Comparison of ENCODE assay signal across 24 mouse cellular contexts in genomic region chr7:96903088-96903985, GRCm38 (mm10). TPM values are rescaled to one million over a fixed set of nuclear protein-coding genes. Genes with fewer than 3 reads are reported as not detected.
DNase-seq lines count a peak whose midpoint lies in the region; ATAC-seq lines count a peak whose summit lies in the region.
"Had no signal": no experiment of that assay in that cellular context is flagged by ENCODE, and none has a peak within 500 bp of the region (broad histone marks: within the 10 kb centered on the region; RNA-seq: fewer than 3 reads in every experiment).

No protein-coding gene starts in this region.

- H3K4me3 ChIP-seq in midbrain, embryonic 12.5 days = no peak overlapping the region
- no peak overlapping the region for H3K4me3 ChIP-seq in midbrain, embryonic 16.5 days (ENCODE audit: low read depth, low read length)
- H3K4me3 ChIP-seq in forebrain, embryonic 16.5 days (replicated peaks; ENCODE audit: low read length) = no peak overlapping the region
- H3K4me3 ChIP-seq in embryonic facial prominence, embryonic 10.5 days = no peak overlapping the region
- H3K4me3 ChIP-seq: embryonic facial prominence, embryonic 12.5 days; heart, embryonic 10.5 days; limb, embryonic 10.5 days; liver, embryonic 15.5 days; lung, embryonic 15.5 days; neural tube, embryonic 15.5 days; stomach, embryonic 15.5 days had no signal

- 0 out of 2 replicates have a peak overlapping the region, but pooled peaks have one; percentile 7 for H3K27ac ChIP-seq in midbrain, embryonic 12.5 days (replicated peaks)
- H3K27ac ChIP-seq in midbrain, embryonic 16.5 days (ENCODE audit: low read length) = no peak overlapping the region
- peak overlapping the region; percentile 17 for H3K27ac ChIP-seq in forebrain, embryonic 16.5 days (ENCODE audit: low read length)
- H3K27ac ChIP-seq in embryonic facial prominence, embryonic 10.5 days (replicated peaks) = no peak overlapping the region
- H3K27ac ChIP-seq: embryonic facial prominence, embryonic 12.5 days; heart, embryonic 10.5 days; limb, embryonic 10.5 days; liver, embryonic 15.5 days; neural tube, embryonic 15.5 days; stomach, embryonic 15.5 days had no signal

- peak; percentile 56; the same call in 1 of the 2 replicates for ATAC-seq in frontal cortex, adult (ENCODE audit: low TSS enrichment)
- no peak for ATAC-seq in midbrain, embryonic 12.5 days (ENCODE audit: low FRiP score, low read depth)
- no peak for ATAC-seq in midbrain, embryonic 16.5 days
- no peak for ATAC-seq in forebrain, embryonic 16.5 days
- ATAC-seq: CD4-positive, CD25-positive, alpha-beta regulatory T cell, adult 4 months had no signal

- 0 out of 2 replicates have a peak, but pooled peaks cover 6% of the 10 kb centered on the region for H3K27me3 ChIP-seq in midbrain, embryonic 12.5 days
- no peaks in the 10 kb centered on the region for H3K27me3 ChIP-seq in midbrain, embryonic 16.5 days (ENCODE audit: control insufficient read depth, insufficient read depth, low read depth, low read length)
- H3K27me3 ChIP-seq in forebrain, embryonic 16.5 days (replicated peaks; ENCODE audit: control insufficient read depth, insufficient read depth, low read length) = no peaks in the 10 kb centered on the region
- H3K27me3 ChIP-seq in embryonic facial prominence, embryonic 10.5 days (replicated peaks; ENCODE audit: low read depth, poor library complexity, severe bottlenecking) = no peaks in the 10 kb centered on the region
- H3K27me3 ChIP-seq: embryonic facial prominence, embryonic 12.5 days; liver, embryonic 15.5 days; lung, embryonic 15.5 days; neural tube, embryonic 15.5 days; stomach, embryonic 15.5 days had no signal

- WGBS in midbrain, embryonic 12.5 days = 74% methylated on average over 17 of the region's 17 CpGs
- 57% methylated on average over 17 of the region's 17 CpGs for WGBS in midbrain, embryonic 16.5 days
- WGBS in forebrain, embryonic 16.5 days = 47% methylated on average over 17 of the region's 17 CpGs
- WGBS in embryonic facial prominence, embryonic 10.5 days = 92% methylated on average over 17 of the region's 17 CpGs

- no peak for DNase-seq in frontal cortex, postnatal 25 days (ENCODE audit: low spot score in 2 of 2)
- no peak for DNase-seq in embryonic facial prominence, embryonic 10.5 days (ENCODE audit: low spot score)
- no peak for DNase-seq in embryo, embryonic 9.5 days (ENCODE audit: extremely low spot score)
- no peak for DNase-seq in kidney, postnatal 4 days
- DNase-seq: adrenal gland, postnatal 25 days; cerebellum, adult 11-12 months; cerebellum, postnatal 10 days; kidney, adult 8-10 months; kidney, postnatal 14 days; liver; lung, postnatal 4 days; thymus, adult 2 months had no signal

- H3K4me2 ChIP-seq in midbrain, embryonic 12.5 days (replicated peaks) = no peak overlapping the region
- no peak overlapping the region for H3K4me2 ChIP-seq in midbrain, embryonic 16.5 days (ENCODE audit: low read length)
- H3K4me2 ChIP-seq in forebrain, embryonic 16.5 days (ENCODE audit: low read length) = no peak overlapping the region
- H3K4me2 ChIP-seq: embryonic facial prominence, embryonic 12.5 days; liver, embryonic 15.5 days; lung, embryonic 15.5 days; neural tube, embryonic 15.5 days; stomach, embryonic 15.5 days had no signal

- peaks cover 10% of the 10 kb centered on the region for H3K36me3 ChIP-seq in midbrain, embryonic 12.5 days
- H3K36me3 ChIP-seq in midbrain, embryonic 16.5 days (ENCODE audit: control insufficient read depth, insufficient read depth, low read length) = peaks cover 5% of the 10 kb centered on the region
- peaks cover 6% of the 10 kb centered on the region; the same call in 1 of the 2 replicates for H3K36me3 ChIP-seq in forebrain, embryonic 16.5 days (ENCODE audit: control insufficient read depth, insufficient read depth)
- peaks cover 89% of the 10 kb centered on the region for H3K36me3 ChIP-seq in embryonic facial prominence, embryonic 10.5 days (replicated peaks)
- H3K36me3 ChIP-seq: liver, embryonic 15.5 days; stomach, embryonic 15.5 days had no signal

- H3K4me1 ChIP-seq in midbrain, embryonic 12.5 days = peaks cover 54% of the 10 kb centered on the region
- peaks cover 16% of the 10 kb centered on the region for H3K4me1 ChIP-seq in midbrain, embryonic 16.5 days (ENCODE audit: control insufficient read depth, insufficient read depth, low read length)
- peaks cover 49% of the 10 kb centered on the region for H3K4me1 ChIP-seq in forebrain, embryonic 16.5 days (replicated peaks; ENCODE audit: control insufficient read depth, insufficient read depth, low read length)
- peaks cover 43% of the 10 kb centered on the region for H3K4me1 ChIP-seq in embryonic facial prominence, embryonic 10.5 days
- H3K4me1 ChIP-seq: liver, embryonic 15.5 days had no signal

- H3K9me3 ChIP-seq in midbrain, embryonic 12.5 days = no peaks in the 10 kb centered on the region
- no peaks in the 10 kb centered on the region for H3K9me3 ChIP-seq in midbrain, embryonic 16.5 days (replicated peaks; ENCODE audit: control insufficient read depth, low read length, poor library complexity, severe bottlenecking)
- H3K9me3 ChIP-seq in forebrain, embryonic 16.5 days (ENCODE audit: control insufficient read depth, low read length) = no peaks in the 10 kb centered on the region
- no peaks in the 10 kb centered on the region for H3K9me3 ChIP-seq in embryonic facial prominence, embryonic 10.5 days
- H3K9me3 ChIP-seq: embryonic facial prominence, embryonic 12.5 days; heart, embryonic 10.5 days; limb, embryonic 10.5 days; liver, embryonic 15.5 days; lung, embryonic 15.5 days; neural tube, embryonic 15.5 days; stomach, embryonic 15.5 days had no signal

- H3K9ac ChIP-seq in midbrain, embryonic 12.5 days (replicated peaks) = no peak overlapping the region
- no peak overlapping the region for H3K9ac ChIP-seq in midbrain, embryonic 16.5 days (ENCODE audit: low read depth, low read length)
- H3K9ac ChIP-seq in forebrain, embryonic 16.5 days (replicated peaks; ENCODE audit: low read depth, low read length) = no peak overlapping the region
- H3K9ac ChIP-seq: embryonic facial prominence, embryonic 12.5 days; liver, embryonic 15.5 days; lung, embryonic 15.5 days; neural tube, embryonic 15.5 days; stomach, embryonic 15.5 days had no signal

RNA-seq across cellular contexts. Expression of gene Nars2, which starts 48.0 kb away (rescaled TPM):
- 23.9 and 25.6 TPM in 2 replicates for polyA plus RNA-seq in midbrain, embryonic 12.5 days (2016; fragmentation: Nextera tagmentation; extraction: Ambion mirVana)
- 16.1 and 16.8 TPM in 2 replicates for polyA plus RNA-seq in midbrain, embryonic 16.5 days (2015; fragmentation: Nextera tagmentation; extraction: Ambion mirVana)
- polyA plus RNA-seq in forebrain, embryonic 16.5 days (2015; fragmentation: Nextera tagmentation; extraction: Ambion mirVana) = 22.2 and 30.4 TPM in 2 replicates
- polyA plus RNA-seq in embryonic facial prominence, embryonic 10.5 days (2016; fragmentation: Nextera tagmentation; extraction: Ambion mirVana) = 26.3 and 26.5 TPM in 2 replicates

Comparison
In these comparisons a context has a peak if more than half of its experiments do, and no peak if none do; other contexts are left out.
1. H3K27ac ChIP-seq: peak in midbrain, embryonic 12.5 days (single experiment) and forebrain, embryonic 16.5 days (single experiment); none in midbrain, embryonic 16.5 days (single experiment) and embryonic facial prominence, embryonic 10.5 days (single experiment).